Mouse (Mus musculus): Measurements from ENCODE around the gene Tmx1. TPM values are rescaled to one million over a fixed set of nuclear protein-coding genes. Genes with fewer than 3 reads are reported as not detected.

Tmx1 gene
- total RNA-seq (2023), result 10 to 100 TPM; 28.6 to 30.9 TPM

DNA sequence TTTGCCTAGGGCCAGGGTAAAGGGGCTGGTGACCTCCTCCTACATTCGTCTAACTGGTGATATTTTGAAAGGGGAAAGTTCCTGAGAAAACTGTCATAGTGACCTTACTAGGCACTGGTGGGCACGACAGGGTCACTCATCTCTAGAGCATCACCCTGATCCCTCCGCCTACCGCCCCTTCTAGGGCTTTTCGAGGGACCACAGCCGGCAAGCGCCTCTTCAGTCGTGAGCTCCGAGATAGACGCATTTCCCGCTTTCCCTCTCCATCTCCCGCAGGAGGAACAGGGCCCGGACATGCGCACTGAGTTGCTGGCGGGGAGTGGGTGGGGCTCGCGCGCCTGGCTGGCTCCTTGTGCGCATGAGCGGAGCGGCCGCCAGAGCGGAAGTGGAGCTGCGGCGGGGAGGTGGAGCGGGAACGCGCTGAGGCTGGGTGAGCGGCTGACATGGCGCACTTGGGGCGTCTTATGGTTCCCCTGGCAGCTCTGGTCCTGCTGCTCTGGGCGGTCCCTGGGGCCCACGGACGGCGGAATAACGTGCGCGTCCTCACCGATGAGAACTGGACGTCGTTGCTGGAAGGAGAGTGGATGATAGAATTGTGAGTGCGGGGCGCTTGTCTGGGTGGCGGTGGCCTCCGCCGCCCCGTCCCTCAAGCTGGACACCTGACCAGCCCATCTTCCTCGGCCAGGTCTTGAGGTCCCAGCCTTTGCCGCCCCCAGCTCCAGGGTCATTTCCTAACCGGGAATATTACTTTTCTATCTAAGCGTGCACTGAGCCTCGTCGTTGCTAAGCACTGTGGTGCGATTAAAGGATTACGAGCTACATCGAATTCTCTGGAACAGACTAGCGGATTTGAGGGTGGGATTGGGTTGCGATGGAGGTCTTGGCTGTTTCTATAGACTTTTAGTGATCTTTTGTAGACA, at the start of gene Tmx1:
Gene Tmx1 (plus strand): TSS at position 370 of the 920 bp plus-strand sequence.

Other genes with a start within 250 kb of the Tmx1 start
- 1 to 10 TPM; 1.6 to 3.0 TPM for gene Pygl, start 221.6 kb upstream of the Tmx1 start, total RNA-seq (2023)
- gene Trim9, start 105.5 kb upstream of the Tmx1 start, total RNA-seq (2023), result not detected

All from B cell, adult 67 days (primary cell).